Mouse (Mus musculus) embryonic facial prominence, embryonic 12.5 days (tissue): Measurements from ENCODE around the gene Myzap. TPM values are rescaled to one million over a fixed set of nuclear protein-coding genes. Genes with fewer than 3 reads are reported as not detected.

Experiments used
- ATAC-seq: fragments of 200-750 bp; cut with Nextera tagmentation; 2 replicates; pipeline ENCODE4 v1.8.0; 2017; ENCODE audit not compliant: insufficient number of reproducible peaks, insufficient read depth, low FRiP score, low TSS enrichment
- H3K27ac ChIP-seq: fragments of 300-500 bp; sonication (generic); 2 replicates; pipeline ENCODE4 v1.5.1; 2016; ENCODE audit warnings: mild to moderate bottlenecking
- H3K27me3 ChIP-seq: fragments of 300-500 bp; sonication (generic); 2 replicates; pipeline ENCODE4 v1.6.1; 2016; ENCODE audit warnings: mild to moderate bottlenecking, moderate library complexity
- H3K36me3 ChIP-seq: fragments of 300-500 bp; sonication (generic); 2 replicates; pipeline ENCODE4 v1.6.1; 2016; ENCODE audit warnings: mild to moderate bottlenecking
- H3K4me1 ChIP-seq: fragments of 300-500 bp; sonication (generic); 2 replicates; pipeline ENCODE4 v1.6.1; 2016
- H3K4me2 ChIP-seq: fragments of 300-500 bp; sonication (generic); replicated peaks from 2 replicates; pipeline ENCODE4 v1.6.1; 2016; ENCODE audit warnings: mild to moderate bottlenecking, moderate library complexity
- H3K4me3 ChIP-seq: fragments of 300-500 bp; sonication (generic); 2 replicates; pipeline ENCODE4 v1.5.1; 2016; ENCODE audit warnings: mild to moderate bottlenecking
- H3K9ac ChIP-seq: fragments of 300-500 bp; sonication (generic); 2 replicates; pipeline ENCODE4 v1.6.1; 2016; ENCODE audit warnings: mild to moderate bottlenecking, moderate library complexity
- H3K9me3 ChIP-seq: fragments of 300-500 bp; sonication (generic); 2 replicates; pipeline ENCODE4 v1.6.1; 2016; ENCODE audit warnings: mild to moderate bottlenecking, moderate library complexity
- WGBS: fragments of 180-500 bp; shearing (Covaris S2); methylation state at CpG from one replicate; pipeline ENCODE4 v1.1.7; 2016; 5-methylcytosine and 5-hydroxymethylcytosine counted together
- polyA plus RNA-seq: library from polyadenylated mRNA; unstranded; fragments of >200 nt; fragmentation: Nextera tagmentation; extraction: Ambion mirVana; gene quantifications from 2 replicates; pipeline ENCODE4 v1.2.1, GENCODE M21; 2016

The Myzap gene
- polyA plus RNA-seq, 1 experiment from 2014 or later: 10.8 TPM

- Histone ChIP-seq H3K27ac (no peak overlapping the region), H3K4me1 (no peaks in the 10 kb centered on the region), H3K36me3 (peaks cover 54% of the 10 kb centered on the region), H3K27me3 (no peaks in the 10 kb centered on the region), H3K9me3 (no peaks in the 10 kb centered on the region; the same call in 1 of the 2 replicates), H3K4me2 (no peak overlapping the region), H3K9ac (no peak overlapping the region), H3K4me3 (no peak overlapping the region)
- no peak for ATAC-seq
- 93% methylated on average over 4 of the region's 4 CpGs for WGBS
These were observed 116.6 kb downstream of the Myzap start for GRCm38 (mm10) chr9:71475536-71475935.

DNA sequence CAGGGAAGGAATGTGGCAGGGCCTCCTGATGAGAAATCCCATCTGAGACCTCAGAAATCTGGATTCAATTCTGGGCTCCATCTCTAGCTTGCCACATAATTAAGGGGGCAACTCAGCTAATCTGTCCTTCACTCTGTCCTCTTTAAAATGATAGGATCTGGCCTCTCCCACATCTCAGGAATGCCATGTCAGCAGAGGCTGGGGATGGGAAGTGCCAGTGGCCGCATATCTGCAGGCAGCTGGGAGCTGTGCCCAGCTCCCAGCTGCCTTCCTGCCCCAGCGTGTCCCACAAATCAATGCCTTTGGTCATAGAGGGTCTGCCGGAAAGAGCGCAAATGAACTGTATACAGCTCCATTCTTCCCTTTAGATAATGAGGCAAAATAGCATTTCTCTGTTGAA lies 124.7 kb downstream of the Myzap start:
- no peak overlapping the region for H3K4me3 ChIP-seq
- H3K9ac ChIP-seq: no peak overlapping the region
- H3K9me3 ChIP-seq: no peaks in the 10 kb centered on the region
- no peak for ATAC-seq
- no peaks in the 10 kb centered on the region for H3K36me3 ChIP-seq
- WGBS: 65% methylated on average over 4 of the region's 4 CpGs
- H3K27me3 ChIP-seq: no peaks in the 10 kb centered on the region
- no peak overlapping the region for H3K4me2 ChIP-seq
- H3K4me1 ChIP-seq: peaks cover 6% of the 10 kb centered on the region; the same call in 1 of the 2 replicates
- H3K27ac ChIP-seq: 0 out of 2 replicates have a peak overlapping the region, but pooled peaks have one; percentile 23

DNA sequence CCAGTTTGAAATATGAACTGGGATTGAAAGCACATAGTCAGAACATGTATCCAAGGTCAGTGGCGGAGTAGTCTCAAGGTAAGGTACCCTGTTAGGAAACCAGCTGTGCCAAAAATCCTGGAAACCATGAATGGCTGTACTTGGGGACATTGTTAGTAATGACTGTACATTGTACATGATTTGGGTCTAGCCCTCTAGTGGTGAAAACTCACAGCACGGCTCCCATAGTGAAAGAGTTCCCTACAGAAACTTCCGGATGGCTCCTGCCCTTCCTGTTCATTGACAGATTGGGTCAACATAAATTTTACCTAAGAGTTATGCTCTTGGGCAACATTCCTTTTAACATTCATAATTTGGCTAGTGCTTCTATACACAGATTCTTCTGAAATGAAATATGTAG lies 126.0 kb downstream of the Myzap start:
- WGBS: 78% methylated on average over 3 of the region's 3 CpGs

GRCm38 (mm10) chr9:71463072-71463667 lies 129.0 kb downstream of the Myzap start:
- Histone ChIP-seq H3K27ac (no peak overlapping the region), H3K36me3 (no peaks in the 10 kb centered on the region), H3K4me3 (no peak overlapping the region), H3K27me3 (no peaks in the 10 kb centered on the region), H3K4me1 (peaks cover 6% of the 10 kb centered on the region; the same call in 1 of the 2 replicates), H3K9ac (no peak overlapping the region), H3K9me3 (no peaks in the 10 kb centered on the region), H3K4me2 (no peak overlapping the region)
- 67% methylated on average over 13 of the region's 13 CpGs for WGBS
- no peak for ATAC-seq

More for the DNA sequence above, 126.0 kb downstream of the Myzap start:
- no peak overlapping the region for H3K27ac ChIP-seq
- H3K4me3 ChIP-seq: no peak overlapping the region
- no peak overlapping the region for H3K9ac ChIP-seq
- no peak overlapping the region for H3K4me2 ChIP-seq
- no peaks in the 10 kb centered on the region for H3K27me3 ChIP-seq
- no peak for ATAC-seq
- no peaks in the 10 kb centered on the region for H3K36me3 ChIP-seq
- H3K4me1 ChIP-seq: peaks cover 6% of the 10 kb centered on the region; the same call in 1 of the 2 replicates
- H3K9me3 ChIP-seq: no peaks in the 10 kb centered on the region

GRCm38 (mm10) chr9:71456738-71457137 lies 135.4 kb downstream of the Myzap start:
- ATAC-seq: no peak
- no peak overlapping the region for H3K9ac ChIP-seq

More at GRCm38 (mm10) chr9:71456738-71457137, 135.4 kb downstream of the Myzap start:
- WGBS: 81% methylated on average over 4 of the region's 4 CpGs
- H3K4me1 ChIP-seq: no peaks in the 10 kb centered on the region
- no peaks in the 10 kb centered on the region for H3K36me3 ChIP-seq
- H3K27me3 ChIP-seq: no peaks in the 10 kb centered on the region
- no peak overlapping the region for H3K4me2 ChIP-seq
- no peak overlapping the region for H3K4me3 ChIP-seq
- no peak overlapping the region for H3K27ac ChIP-seq
- no peaks in the 10 kb centered on the region for H3K9me3 ChIP-seq

Other genes with a start within 250 kb of the Myzap start
- 559 and 561 TPM in 2 replicates for gene Polr2m, start 106.4 kb downstream of the Myzap start, polyA plus RNA-seq
- 8.7 and 9.6 TPM in 2 replicates for gene Cgnl1, start 179.2 kb upstream of the Myzap start, polyA plus RNA-seq